Mouse (Mus musculus) spleen, adult 2 months (tissue): Measurements from ENCODE around the gene Clstn3. TPM values are rescaled to one million over a fixed set of nuclear protein-coding genes. Genes with fewer than 3 reads are reported as not detected.

ENCODE experiments used
- DNase-seq, 2 experiments: peaks; one replicate each; pipeline versions ENCODE4 v3.0.0 to v3.0.0-alpha.2; 2012 to 2021; ENCODE audit warnings: low spot score in 2 of 2, low read depth in 1 of 2
- H3K27ac ChIP-seq: fragments of 200-500 bp; 2 replicates; pipeline ENCODE4 v1.5.1; 2012; ENCODE audit warnings: low read length, inconsistent platforms; ENCODE audit not compliant: insufficient read depth
- H3K27me3 ChIP-seq: fragments of 200-500 bp; 2 replicates; pipeline ENCODE4 v1.6.1; 2012; ENCODE audit warnings: mild to moderate bottlenecking, moderate library complexity, low read length, inconsistent platforms; ENCODE audit not compliant: control insufficient read depth, insufficient read depth
- H3K36me3 ChIP-seq: fragments of 200-500 bp; 2 replicates; pipeline ENCODE4 v1.6.1; 2012; ENCODE audit warnings: mild to moderate bottlenecking, low read length, inconsistent platforms; ENCODE audit not compliant: control insufficient read depth, insufficient read depth
- H3K4me1 ChIP-seq: fragments of 200-500 bp; 2 replicates; pipeline ENCODE4 v1.6.1; 2011; ENCODE audit warnings: inconsistent platforms; ENCODE audit not compliant: control insufficient read depth, insufficient read depth, insufficient read length
- H3K4me3 ChIP-seq: fragments of 200-500 bp; 2 replicates; pipeline ENCODE4 v1.5.1; 2011; ENCODE audit warnings: mild to moderate bottlenecking, inconsistent platforms; ENCODE audit not compliant: insufficient read depth, insufficient read length; ENCODE audit errors: extremely low read depth
- CTCF ChIP-seq: fragments of 200-500 bp; IDR thresholded peaks from 2 replicates; pipeline ENCODE4 v1.5.1; 2011; ENCODE audit warnings: mild to moderate bottlenecking, inconsistent platforms; ENCODE audit not compliant: insufficient read depth, insufficient read length, insufficient replicate concordance; ENCODE audit errors: extremely low read depth
- POLR2A ChIP-seq: fragments of 200-500 bp; IDR thresholded peaks from 2 replicates; pipeline ENCODE4 v1.6.1; 2011; ENCODE audit warnings: low read depth, low read length, inconsistent platforms
- WGBS: fragments of 180-500 bp; shearing (Covaris S2); methylation state at CpG from one replicate; pipeline ENCODE4 v1.1.7; 2018; 5-methylcytosine and 5-hydroxymethylcytosine counted together
- polyA plus RNA-seq: library from polyadenylated mRNA; depleted of rRNA; stranded (reverse); fragments of >200 nt; gene quantifications from 2 replicates; pipeline ENCODE4 v1.2.3, GENCODE M21; 2012

Gene Clstn3
- polyA plus RNA-seq, 1 experiment = 0.95 TPM

- no peak overlapping the region for H3K27ac ChIP-seq
- no peak for DNase-seq
- H3K36me3 ChIP-seq = no peaks in the 10 kb centered on the region
- TF ChIP-seq CTCF (no peak), POLR2A (no peak)
- H3K4me1 ChIP-seq = no peaks in the 10 kb centered on the region
- WGBS = 91% methylated on average over 16 of the region's 16 CpGs
- no peak overlapping the region for H3K4me3 ChIP-seq
- H3K27me3 ChIP-seq = no peaks in the 10 kb centered on the region
Measured at GRCm38 (mm10) chr6:124448959-124449667, 15.5 kb downstream of the Clstn3 start.

- TF ChIP-seq POLR2A = no peak
- 0 out of 2 replicates have a peak, but pooled peaks have one; percentile 3 for TF ChIP-seq CTCF
- Histone ChIP-seq H3K27ac (no peak overlapping the region), H3K36me3 (no peaks in the 10 kb centered on the region), H3K4me3 (no peak overlapping the region), H3K4me1 (no peaks in the 10 kb centered on the region), H3K27me3 (no peaks in the 10 kb centered on the region)
- DNase-seq = no peak
- WGBS = 70% methylated on average over 10 of the region's 10 CpGs
Measured at GRCm38 (mm10) chr6:124448186-124448852, 16.3 kb downstream of the Clstn3 start.

GRCm38 (mm10) chr6:124447356-124447755 lies 17.2 kb downstream of the Clstn3 start:
- no peaks in the 10 kb centered on the region for H3K27me3 ChIP-seq
- DNase-seq = no peak
- TF ChIP-seq POLR2A = no peak
- no peak for TF ChIP-seq CTCF
- no peak overlapping the region for H3K27ac ChIP-seq
- H3K36me3 ChIP-seq = no peaks in the 10 kb centered on the region
- no peak overlapping the region for H3K4me3 ChIP-seq
- H3K4me1 ChIP-seq = no peaks in the 10 kb centered on the region
- WGBS = 89% methylated on average over 2 of the region's 2 CpGs

GRCm38 (mm10) chr6:124446459-124446858 lies 18.1 kb downstream of the Clstn3 start:
- Histone ChIP-seq H3K36me3 (no peaks in the 10 kb centered on the region), H3K4me1 (no peaks in the 10 kb centered on the region), H3K27ac (no peak overlapping the region), H3K27me3 (no peaks in the 10 kb centered on the region), H3K4me3 (no peak overlapping the region)
- WGBS = 92% methylated on average over 9 of the region's 9 CpGs
- no peak for TF ChIP-seq POLR2A
- no peak for TF ChIP-seq CTCF
- no peak for DNase-seq

GRCm38 (mm10) chr6:124446024-124446423 lies 18.6 kb downstream of the Clstn3 start:
- Histone ChIP-seq H3K4me3 (no peak overlapping the region), H3K27ac (no peak overlapping the region), H3K4me1 (no peaks in the 10 kb centered on the region), H3K27me3 (no peaks in the 10 kb centered on the region), H3K36me3 (no peaks in the 10 kb centered on the region)
- TF ChIP-seq CTCF = no peak
- TF ChIP-seq POLR2A = no peak
- WGBS = 96% methylated on average over 2 of the region's 2 CpGs
- no peak for DNase-seq

- Histone ChIP-seq H3K4me1 (no peaks in the 10 kb centered on the region), H3K27ac (no peak overlapping the region), H3K27me3 (no peaks in the 10 kb centered on the region), H3K36me3 (no peaks in the 10 kb centered on the region), H3K4me3 (no peak overlapping the region)
- TF ChIP-seq POLR2A (no peak), CTCF (no peak)
- WGBS = 89% methylated on average over 2 of the region's 2 CpGs
- no peak for DNase-seq
Measured at GRCm38 (mm10) chr6:124443338-124443737, 21.3 kb downstream of the Clstn3 start.

GRCm38 (mm10) chr6:124436245-124436644 lies 28.3 kb downstream of the Clstn3 start:
- TF ChIP-seq CTCF = no peak
- no peak for TF ChIP-seq POLR2A
- 89% methylated on average over 7 of the region's 7 CpGs for WGBS
- H3K4me1 ChIP-seq = no peaks in the 10 kb centered on the region
- no peak for DNase-seq
- H3K4me3 ChIP-seq = no peak overlapping the region
- H3K27ac ChIP-seq = no peak overlapping the region
- H3K36me3 ChIP-seq = no peaks in the 10 kb centered on the region
- no peaks in the 10 kb centered on the region for H3K27me3 ChIP-seq
